Mouse (Mus musculus) embryo, embryonic 11 days (tissue): ENCODE data around the gene Klhl9.
"Not testable (repeated sequence)": the region's sequence is repeated elsewhere in the genome, so short reads cannot be mapped to it uniquely, and the experiment has no call there.

Experiments
- DNase-seq: peaks from one replicate; pipeline ENCODE4 v3.0.0-alpha.2; 2015

Gene Klhl9

DNA sequence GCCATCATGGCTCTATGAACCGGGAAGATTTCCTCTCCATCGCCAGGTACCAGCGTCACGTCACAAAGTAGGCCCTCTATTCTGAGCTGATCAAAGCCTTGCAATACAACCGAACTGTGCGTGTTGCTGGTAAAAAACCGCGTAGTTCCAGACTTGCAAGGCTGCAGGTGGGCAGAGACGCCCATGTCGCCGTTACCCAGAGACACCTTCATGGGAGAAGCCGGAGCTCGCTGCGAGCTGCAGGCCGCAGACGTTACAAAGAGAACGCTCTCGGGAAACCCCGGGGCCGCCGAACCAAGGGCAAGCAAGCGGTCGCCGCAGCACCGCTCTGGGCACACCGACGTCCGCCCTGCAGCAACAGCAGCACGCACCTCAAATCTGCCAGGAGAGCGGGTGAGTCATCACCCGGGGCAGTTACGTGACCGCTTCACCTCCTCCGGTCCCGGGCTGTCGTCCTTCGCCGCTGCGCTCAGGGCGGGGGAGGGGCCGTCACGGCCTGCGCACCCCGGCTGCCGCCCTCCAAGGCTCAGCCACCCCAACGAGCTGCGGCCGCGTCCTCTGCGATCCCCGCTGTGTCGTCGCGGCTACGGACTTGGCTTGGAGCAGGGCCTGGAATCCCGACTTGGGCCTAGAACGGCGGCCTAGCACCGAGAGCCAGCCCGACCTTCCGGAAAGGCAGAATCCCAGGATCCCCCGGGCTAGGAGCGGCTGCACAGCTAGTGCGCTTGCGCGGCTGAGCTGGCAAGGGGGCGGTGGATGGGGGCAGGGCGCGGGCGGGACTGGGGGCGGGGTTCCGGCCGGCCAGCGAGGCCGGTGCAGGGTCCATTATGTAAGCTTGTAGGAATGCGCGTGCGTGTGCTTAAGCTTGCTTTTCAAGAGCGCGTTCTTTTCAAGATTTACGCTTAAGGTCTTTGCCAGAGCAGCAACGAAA is at the start of gene Klhl9, which contains the start of gene Gm26566:
Klhl9 (minus strand) TSS at position 675 of the 931 bp plus-strand sequence.
Gm26566 (plus strand) TSS at position 15 of the 931 bp plus-strand sequence.
- DNase-seq: peak; percentile 97

DNA sequence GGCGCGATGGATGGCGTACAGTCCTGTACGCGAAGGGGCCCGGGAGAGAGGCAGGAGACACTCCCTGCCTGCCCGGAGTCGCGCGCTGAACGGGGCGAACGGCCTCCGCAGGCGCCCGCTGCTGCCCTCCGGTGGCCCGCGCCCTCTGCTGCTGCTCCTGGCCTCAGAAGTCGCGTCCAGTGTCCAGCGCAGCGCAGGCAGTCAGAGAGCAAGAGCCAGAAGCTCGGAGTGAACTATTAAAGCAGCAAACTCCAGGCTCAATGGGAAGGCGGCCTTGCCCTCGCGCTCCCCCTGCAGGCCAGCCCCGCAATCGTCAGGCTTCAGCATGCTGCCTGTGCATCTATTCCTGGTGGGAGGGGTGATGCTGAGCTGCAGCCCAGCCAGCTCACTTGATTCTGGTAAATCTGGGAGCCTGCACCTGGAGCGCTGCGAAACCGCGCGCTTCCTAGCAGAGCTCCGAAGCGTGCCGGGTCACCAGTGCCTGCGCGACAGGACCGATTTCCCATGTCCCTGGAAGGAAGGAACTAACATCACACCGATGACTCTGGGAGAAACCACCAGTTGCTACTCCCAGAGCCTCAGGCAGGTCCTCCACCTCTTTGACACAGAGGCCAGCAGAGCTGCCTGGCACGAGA is 41.2 kb upstream of the Klhl9 start:
- DNase-seq: peak; percentile 81

DNA sequence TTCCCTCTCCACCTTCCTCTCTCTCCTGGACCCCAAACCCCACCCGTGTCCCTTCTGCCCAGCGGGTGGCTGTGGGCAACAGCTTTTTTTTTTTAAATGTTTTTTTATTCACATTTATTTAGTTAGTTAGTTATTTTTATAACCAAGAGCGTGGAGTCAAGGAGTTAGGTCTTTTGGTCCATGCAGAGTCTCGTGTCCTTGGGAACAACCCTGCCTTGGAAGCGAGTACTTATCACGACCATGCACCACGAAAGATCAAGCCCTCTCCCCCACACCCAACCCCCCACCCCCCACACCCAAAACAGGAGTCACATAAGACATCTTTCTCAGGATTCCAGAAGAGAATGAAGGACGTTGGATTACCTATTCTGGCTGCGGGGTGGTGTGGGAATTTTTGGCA is 40.1 kb upstream of the Klhl9 start:
- DNase-seq: not testable (repeated sequence)

DNA sequence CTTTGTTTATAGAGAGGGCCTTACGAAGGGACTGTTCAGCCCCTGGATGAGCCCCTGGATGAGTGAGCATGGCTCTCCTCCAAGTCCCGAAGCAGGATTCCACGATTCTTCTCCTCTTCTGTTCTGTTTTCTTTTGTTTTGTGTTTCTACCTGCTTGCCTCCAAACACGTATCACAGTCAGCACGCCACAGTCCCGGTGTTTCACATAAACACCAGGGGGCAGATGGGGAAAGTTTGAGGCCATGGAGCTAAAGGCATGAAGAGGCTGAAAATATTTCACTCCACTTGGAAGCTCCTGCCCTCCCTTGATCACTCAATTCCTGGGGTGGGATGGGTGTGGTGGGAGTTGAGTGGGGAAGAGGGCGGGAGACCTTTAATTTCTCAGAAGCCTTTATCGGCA is 39.5 kb upstream of the Klhl9 start:
- DNase-seq: not testable (repeated sequence)

DNA sequence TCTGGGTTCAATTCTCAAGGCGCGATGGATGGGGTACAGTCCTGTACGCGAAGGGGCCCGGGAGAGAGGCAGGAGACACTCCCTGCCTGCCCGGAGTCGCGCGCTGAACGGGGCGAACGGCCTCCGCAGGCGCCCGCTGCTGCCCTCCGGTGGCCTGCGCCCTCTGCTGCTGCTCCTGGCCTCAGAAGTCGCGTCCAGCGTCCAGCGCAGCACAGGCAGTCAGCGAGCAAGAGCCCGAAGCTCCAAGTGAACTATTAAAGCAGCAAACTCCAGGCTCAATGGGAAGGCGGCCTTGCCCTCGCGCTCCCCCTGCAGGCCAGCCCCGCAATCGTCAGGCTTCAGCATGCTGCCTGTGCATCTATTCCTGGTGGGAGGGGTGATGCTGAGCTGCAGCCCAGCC is 38.2 kb upstream of the Klhl9 start:
- peak; percentile 87 for DNase-seq

DNA sequence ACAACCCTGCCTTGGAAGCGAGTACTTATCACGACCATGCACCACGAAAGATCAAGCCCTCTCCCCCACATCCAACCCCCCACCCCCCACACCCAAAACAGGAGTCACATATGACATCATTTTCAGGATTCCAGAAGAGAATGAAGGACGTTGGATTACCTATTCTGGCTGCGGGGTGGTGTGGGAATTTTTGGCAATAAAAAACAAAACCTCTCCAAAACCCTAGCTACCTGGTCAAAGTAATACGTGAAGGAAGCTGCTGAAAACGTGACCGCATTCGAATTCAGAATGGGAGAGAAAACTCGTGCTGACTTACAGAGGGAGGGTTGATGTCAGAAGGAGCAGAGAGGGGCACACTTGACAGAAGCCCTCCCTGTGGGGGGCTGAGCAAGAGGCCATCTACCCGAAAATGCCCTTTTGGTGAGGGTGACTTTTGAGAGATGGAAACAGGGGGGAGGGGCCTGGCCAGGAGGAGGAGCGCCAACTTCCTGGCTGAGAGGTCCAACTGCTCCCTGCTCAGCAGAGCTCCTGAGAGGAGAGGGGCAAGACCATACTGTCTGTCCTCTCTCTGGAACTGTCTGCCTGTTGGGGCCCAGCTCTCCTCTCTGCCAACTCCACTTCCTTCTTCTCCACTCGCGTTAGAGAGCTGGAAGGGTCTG is 37.5 kb upstream of the Klhl9 start, which contains the start of gene Gm13283:
Gm13283 (plus strand) TSS at position 510 of the 659 bp plus-strand sequence.
- DNase-seq: not testable (repeated sequence)

DNA sequence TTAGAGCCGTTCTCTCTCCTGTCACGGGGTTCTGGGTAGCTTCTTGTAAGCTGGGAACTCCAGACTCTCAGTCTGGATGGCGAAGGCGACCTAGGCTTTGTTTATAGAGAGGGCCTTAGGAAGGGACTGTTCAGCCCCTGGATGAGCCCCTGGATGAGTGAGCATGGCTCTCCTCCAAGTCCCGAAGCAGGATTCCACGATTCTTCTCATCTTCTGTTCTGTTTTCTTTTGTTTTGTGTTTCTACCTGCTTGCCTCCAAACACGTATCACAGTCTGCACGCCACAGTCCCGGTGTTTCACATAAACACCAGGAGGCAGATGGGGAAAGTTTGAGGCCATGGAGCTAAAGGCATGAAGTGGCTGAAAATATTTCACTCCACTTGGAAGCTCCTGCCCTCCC is 36.5 kb upstream of the Klhl9 start:
- not testable (repeated sequence) for DNase-seq

DNA sequence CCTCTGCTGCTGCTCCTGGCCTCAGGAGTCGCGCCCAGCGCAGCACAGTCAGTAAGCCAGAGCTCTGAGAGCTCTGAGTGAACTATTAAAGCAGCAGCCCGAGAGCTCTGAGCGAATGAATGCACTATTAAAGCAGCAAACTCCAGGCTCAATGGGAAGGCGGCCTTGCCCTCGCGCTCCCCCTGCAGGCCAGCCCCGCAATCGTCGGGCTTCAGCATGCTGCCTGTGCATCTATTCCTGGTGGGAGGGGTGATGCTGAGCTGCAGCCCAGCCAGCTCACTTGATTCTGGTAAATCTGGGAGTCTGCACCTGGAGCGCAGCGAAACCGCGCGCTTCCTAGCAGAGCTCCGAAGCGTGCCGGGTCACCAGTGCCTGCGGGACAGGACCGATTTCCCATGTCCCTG is 35.4 kb upstream of the Klhl9 start:
- DNase-seq: peak; percentile 92

DNA sequence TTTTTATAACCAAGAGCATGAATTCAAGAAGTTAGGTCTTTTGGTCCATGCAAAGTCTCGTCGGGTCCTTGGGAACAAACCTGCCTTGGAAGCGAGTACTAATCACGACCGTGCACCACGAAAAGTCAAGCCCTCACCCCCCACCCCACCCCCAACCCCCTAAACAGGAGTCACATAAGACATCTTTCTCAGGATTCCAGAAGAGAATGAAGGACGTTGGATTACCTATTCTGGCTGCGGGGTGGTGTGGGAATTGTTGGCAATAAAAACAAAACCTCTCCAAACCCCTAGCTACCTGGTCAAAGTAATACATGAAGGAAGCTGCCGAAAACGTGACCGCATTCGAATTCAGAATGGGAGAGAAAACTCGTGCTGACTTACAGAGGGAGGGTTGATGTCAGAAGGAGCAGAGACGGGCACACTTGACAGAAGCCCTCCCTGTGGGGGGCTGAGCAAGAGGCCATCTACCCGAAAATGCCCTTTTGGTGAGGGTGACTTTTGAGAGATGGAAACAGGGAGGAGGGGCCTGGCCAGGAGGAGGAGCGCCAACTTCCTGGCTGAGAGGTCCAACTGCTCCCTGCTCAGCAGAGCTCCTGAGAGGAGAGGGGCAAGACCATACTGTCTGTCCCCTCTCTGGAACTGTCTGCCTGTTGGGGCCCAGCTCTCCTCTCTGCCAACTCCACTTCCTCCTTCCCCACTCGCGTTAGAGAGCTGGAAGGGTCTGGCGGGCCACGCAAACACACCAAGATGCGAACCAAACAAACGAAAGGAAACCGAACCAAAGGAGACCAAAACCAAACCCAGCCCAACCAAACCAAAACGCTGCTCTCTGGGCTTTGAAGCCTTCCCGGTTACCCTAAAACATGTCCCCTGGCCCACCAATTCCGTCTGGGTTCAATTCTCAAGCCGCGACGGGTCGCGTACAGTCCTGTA is 34.6 kb upstream of the Klhl9 start:
- not testable (repeated sequence) for DNase-seq

DNA sequence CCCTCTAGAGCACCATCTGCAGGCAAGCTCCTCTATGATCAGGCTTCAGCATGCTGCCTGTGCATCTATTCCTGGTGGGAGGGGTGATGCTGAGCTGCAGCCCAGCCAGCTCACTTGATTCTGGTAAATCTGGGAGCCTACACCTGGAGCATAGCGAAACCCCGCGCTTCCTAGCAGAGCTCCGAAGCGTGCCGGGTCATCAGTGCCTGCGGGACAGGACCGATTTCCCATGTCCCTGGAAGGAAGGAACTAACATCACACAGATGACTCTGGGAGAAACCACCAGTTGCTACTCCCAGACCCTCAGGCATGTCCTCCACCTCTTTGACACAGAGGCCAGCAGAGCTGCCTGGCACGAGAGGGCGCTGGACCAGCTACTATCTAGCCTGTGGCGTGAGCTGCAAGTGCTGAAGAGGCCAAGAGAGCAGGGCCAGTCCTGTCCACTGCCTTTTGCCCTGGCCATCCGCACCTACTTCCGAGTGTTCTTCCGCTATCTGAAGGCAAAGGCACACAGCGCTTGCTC is 32.6 kb upstream of the Klhl9 start, which contains the start of gene Gm13271:
Gm13271 (plus strand) TSS at position 51 of the 523 bp plus-strand sequence.
- DNase-seq: not testable (repeated sequence)

DNA sequence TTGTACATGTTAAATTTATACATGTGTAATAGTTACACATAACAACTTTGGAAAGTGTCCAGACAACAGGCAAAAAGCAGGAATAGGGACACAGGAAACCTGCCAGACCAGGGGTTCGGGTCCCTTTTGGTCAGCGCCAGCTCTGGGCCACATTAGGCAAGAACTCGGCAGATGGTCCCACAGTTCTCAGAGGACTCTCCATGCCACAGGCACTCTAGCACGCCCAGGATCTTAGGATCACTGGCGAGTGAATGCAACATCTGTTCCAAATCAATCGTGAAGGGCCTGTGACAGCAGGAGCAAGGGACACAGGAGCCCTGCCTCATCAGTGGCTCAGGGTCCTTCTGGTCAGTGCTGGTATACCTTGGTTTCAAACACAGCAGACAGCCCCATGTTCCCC is 27.7 kb upstream of the Klhl9 start:
- peak; percentile 18 for DNase-seq

DNA sequence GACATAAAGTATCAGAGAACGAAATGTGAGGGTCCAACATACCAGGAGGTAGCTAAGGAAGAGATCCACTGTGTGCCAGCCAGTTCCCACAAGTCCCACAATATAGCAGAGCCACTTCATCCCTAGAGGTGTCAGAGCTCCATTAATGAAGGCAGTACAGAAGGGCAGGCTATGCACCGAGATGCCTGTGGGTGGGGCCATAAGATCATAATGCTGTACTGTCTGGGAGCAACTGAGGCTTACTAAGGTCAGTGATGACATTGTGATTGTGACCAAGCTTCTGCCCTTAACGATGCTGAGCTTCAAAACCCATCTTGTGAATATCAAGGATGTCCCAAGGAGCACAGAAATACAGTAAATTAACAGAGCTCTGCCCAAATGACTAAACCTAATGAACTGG is 21.9 kb upstream of the Klhl9 start:
- DNase-seq: no peak

DNA sequence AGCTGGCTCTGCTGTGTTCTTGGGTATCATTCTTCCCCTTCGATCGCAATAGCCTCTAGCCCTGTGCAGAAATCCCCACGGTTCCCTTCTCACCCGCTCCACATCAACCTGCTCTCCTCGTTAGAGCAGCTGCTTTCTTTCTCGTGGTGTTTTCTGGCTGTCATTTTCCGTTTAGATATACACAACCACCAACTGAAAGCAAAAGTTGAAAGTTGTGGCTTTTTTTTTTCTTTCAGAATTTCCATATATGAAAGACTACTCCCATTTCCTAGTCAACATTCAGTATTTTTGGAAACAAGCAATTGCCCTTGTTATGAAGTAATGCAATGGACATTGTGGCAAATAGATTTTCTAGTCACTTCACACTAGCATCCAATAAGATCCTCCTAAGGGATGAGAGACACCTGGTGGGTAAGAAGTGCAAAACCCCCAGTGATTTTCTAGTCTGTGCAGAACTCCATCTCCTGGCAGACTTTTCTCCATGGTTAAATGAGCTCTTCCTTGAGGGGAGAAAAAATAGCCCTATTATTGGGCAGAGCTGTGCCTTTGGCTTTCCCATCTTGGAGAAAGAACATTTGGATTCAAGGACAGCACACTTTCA is 20.6 kb upstream of the Klhl9 start:
- DNase-seq: no peak

DNA sequence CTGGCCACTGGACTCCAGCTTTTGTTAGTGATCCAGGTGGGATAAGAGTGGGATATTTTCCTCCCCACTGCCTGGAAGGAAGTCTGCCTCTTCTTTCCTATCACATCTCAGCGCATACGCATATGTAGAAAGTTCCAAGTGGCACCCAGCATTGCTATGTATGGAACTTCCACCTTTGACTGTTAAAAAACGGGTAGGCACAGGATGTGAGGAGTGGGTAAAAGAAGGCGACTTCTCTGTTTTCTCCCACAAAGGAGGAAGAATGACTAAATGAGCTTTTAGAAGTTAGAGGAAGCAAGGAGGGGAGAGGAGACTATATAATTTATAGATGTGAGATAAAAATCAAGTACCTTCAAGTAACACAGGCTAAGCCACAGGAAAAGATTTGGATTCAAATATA is 19.2 kb upstream of the Klhl9 start:
- no peak for DNase-seq

DNA sequence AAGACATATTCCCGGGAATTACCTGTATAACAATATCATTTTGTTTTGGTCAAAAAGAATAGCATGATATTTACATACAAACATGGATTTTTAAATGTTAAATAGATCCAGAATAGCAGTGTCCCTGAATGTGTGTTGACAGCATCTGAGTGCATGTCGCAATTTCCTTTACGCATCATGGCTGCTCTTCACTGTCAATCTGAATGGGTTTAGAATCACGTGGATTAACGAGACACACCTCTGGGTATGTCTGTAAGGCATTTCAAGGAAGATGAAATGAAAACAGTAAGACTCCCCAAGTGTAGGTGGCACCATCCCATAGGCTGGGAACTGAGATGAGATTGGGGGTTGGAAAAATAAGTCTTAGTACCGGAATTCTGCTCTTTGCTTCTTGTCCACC is 16.8 kb upstream of the Klhl9 start:
- DNase-seq: no peak

DNA sequence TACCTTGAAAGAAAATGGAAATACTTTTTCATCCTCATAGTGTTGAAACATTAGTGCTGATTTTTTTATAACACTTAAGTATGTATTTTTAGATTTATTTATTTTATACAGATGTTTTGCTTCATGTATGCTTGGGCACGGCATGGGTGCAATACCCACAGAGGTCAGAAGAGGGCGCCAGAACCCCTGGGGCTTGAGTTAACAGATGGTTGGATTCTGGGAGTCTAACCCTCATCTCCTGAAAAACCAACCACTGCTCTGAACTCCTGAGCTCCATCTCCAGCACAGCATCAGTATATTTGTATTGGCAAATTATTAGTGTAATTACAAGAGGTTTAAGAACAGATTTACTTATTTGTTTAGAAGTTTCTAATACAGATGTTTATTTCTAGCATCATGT is 16.2 kb upstream of the Klhl9 start:
- DNase-seq: peak; percentile 70

DNA sequence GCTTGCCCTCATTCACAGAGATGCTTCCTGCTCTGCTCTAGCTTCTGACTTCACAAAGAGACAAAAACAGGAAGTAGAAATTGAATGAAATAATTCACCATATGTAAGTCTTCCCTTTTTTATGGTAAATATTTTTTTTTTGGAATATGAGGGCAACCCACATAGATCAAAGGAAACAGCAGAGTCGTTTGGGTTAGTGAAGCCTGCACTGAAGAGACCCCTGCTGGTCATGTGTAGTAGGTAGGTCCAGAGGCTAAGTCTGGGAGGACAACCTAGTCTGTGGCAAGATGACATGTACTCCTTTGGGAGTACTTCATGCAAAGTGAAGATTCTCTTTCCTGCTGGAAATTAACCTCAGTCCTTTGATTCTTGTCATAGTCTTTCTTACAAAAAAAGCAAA is 5.1 kb upstream of the Klhl9 start:
- DNase-seq: peak; percentile 50

DNA sequence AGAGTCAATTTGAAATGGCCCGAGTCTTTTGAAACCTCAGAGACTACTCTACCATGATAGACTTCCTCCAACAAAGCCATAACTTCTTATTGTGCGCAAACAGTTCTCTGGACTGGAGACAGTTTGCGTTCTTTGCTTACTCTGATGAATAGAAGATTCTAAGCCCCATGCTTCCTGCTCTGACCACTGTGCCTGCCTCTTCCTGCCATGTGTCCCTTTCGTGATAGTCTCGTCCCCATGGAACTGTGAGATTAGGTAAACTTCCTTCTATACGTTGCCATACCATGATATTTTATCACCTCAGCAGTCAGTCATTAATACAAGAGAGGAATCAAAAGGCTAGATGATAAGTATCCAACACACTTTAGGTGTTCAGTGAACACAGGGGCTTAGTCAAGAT is 4.5 kb upstream of the Klhl9 start:
- DNase-seq: no peak

DNA sequence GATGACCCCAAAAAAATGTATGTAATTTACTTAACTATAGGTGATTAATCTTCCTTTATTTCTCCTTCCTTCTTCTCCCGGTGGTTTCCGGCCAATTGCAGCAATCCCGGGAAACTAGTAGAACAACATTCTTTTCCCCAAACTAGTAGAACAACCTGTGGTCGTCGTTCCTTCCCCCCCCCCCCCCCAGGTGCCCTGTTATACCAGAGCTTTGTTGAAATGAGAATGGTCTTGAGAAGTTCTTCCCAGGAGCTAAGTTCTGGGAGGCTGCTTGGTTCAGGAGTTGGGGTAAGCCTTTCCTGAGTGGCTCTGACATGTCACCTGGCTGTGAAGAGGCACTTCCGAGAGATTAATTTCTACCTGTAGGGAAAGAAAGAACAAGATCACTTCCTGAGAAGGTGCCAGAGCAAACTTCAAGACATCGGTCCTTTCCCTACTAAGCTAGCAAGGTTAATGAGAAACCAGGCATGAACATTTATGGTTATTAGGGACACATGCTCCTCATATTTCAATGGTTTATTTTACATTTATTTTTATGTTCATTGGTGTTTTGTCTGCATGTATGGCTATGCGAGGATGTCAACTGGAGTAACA is 1.3 kb upstream of the Klhl9 start:
- no peak for DNase-seq

DNA sequence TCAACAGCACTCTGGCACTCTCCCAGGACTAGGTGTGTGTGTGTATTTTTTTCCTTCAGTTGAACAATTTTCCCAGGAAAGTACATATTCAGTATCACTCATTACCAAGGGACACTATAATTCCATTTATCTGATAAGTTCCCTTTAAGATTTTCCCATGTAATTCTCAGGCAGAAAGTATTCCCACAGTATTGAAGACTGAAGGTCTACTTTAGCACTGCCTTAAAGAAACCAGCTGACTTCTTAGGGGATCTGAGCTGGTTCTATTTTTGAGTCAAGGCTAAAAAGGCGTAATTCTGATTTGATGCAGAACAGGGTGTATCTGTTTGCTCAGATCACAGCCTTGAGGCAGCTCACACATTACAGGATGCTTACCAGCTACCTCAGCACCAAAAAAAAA is 3.5 kb downstream of the Klhl9 start:
- no peak for DNase-seq

DNA sequence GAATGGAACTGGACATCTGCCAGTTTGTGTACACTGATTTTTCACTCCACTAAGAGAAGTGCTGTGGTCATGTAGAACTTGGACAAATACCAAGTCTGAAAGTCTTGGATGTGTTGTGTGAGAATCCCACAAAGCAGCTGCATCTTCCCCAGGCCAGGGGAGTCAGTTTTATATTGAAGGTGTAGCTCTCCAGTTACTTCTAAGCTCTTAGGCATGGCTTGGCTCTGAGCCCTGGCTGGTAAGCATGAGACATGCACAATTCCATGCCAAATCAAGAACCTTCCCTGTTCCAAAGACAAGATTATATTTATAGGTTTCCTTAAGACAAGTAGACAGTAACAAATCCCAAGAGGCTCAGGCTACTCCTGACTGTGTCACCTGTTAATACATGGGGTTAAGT is 7.2 kb downstream of the Klhl9 start:
- DNase-seq: no peak
